Mouse (Mus musculus) forebrain, embryonic 14.5 days (tissue): ENCODE data around the gene Arl1. TPM values are rescaled to one million over a fixed set of nuclear protein-coding genes. Genes with fewer than 3 reads are reported as not detected.
"Not testable (repeated sequence)": the region's sequence is repeated elsewhere in the genome, so short reads cannot be mapped to it uniquely, and the experiment has no call there.

Experiments
- ATAC-seq: fragments of 200-750 bp; cut with Nextera tagmentation; 2 replicates; pipeline ENCODE4 v1.8.0; 2017; ENCODE audit warnings: mild to moderate bottlenecking, moderate library complexity
- DNase-seq: peaks from one replicate; pipeline ENCODE4 v3.0.0-alpha.2; 2015; ENCODE audit warnings: low spot score
- H3K27ac ChIP-seq: fragments of 300-500 bp; sonication (generic); 2 replicates; pipeline ENCODE4 v1.5.1; 2014; ENCODE audit warnings: low read depth, mild to moderate bottlenecking, control low read depth, low read length, moderate library complexity
- H3K27me3 ChIP-seq: fragments of 300-500 bp; sonication (generic); replicated peaks from 2 replicates; pipeline ENCODE4 v1.6.1; 2014; ENCODE audit warnings: low read length, control low read depth, mixed read lengths; ENCODE audit not compliant: control insufficient read depth, insufficient read depth
- H3K36me3 ChIP-seq: fragments of 300-500 bp; sonication (generic); 2 replicates; pipeline ENCODE4 v1.6.1; 2014; ENCODE audit warnings: low read length, control low read depth; ENCODE audit not compliant: control insufficient read depth, insufficient read depth
- H3K4me1 ChIP-seq: fragments of 300-500 bp; sonication (generic); 2 replicates; pipeline ENCODE4 v1.6.1; 2014; ENCODE audit warnings: antibody characterized with exemption, low read length, control low read depth; ENCODE audit not compliant: control insufficient read depth, insufficient read depth
- H3K4me2 ChIP-seq: fragments of 300-500 bp; sonication (generic); 2 replicates; pipeline ENCODE4 v1.6.1; 2014; ENCODE audit warnings: mild to moderate bottlenecking, control low read depth, low read length
- H3K4me3 ChIP-seq: fragments of 300-500 bp; sonication (generic); 2 replicates; pipeline ENCODE4 v1.5.1; 2014; ENCODE audit warnings: low read depth, low read length, control low read depth
- H3K9ac ChIP-seq: fragments of 300-500 bp; sonication (generic); 2 replicates; pipeline ENCODE4 v1.6.1; 2014; ENCODE audit warnings: mild to moderate bottlenecking, low read length, control low read depth, moderate library complexity
- H3K9me3 ChIP-seq: fragments of 300-500 bp; sonication (generic); replicated peaks from 2 replicates; pipeline ENCODE4 v1.6.1; 2016; ENCODE audit warnings: low read length, control low read depth, mixed read lengths; ENCODE audit not compliant: control insufficient read depth
- WGBS: fragments of 180-500 bp; shearing (Covaris S2); extraction: QIAGEN DNeasy Blood & Tissue Kit; methylation state at CpG from one replicate; pipeline ENCODE4 v1.1.7; 2014; 5-methylcytosine and 5-hydroxymethylcytosine counted together
- polyA plus RNA-seq: library from polyadenylated mRNA; unstranded; fragments of >200 nt; fragmentation: Nextera tagmentation; extraction: Ambion mirVana; gene quantifications from 2 replicates; pipeline ENCODE4 v1.2.1, GENCODE M21; 2014

Arl1 gene
- polyA plus RNA-seq, 1 experiment from 2014 or later = 155 TPM

DNA sequence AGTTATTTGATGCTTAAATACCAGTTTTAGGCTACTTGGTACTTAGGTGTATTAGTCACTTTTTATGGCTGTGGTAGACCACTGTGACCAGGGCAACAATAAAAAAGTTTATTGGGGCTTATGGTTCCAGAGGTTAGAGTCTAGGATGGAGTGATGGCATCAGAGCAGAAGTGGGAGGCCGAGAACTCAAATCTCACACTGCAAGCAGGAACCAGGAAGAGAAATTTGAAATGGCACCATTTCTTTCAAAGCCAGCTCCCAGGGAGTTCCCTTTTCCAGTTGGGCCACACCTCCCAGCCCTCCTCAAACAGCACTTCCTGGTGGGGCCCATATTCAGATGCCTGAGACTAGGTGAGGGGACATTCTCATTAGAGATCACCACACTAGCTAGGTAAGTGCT, 9.2 kb downstream of the Arl1 start:
- 98% methylated on average over 1 of the region's 1 CpGs for WGBS
- DNase-seq (no peak), ATAC-seq (no peak)
- H3K4me2 ChIP-seq = no peak overlapping the region
- no peak overlapping the region for H3K4me3 ChIP-seq
- peaks cover 53% of the 10 kb centered on the region for H3K36me3 ChIP-seq
- H3K27me3 ChIP-seq = no peaks in the 10 kb centered on the region
- no peaks in the 10 kb centered on the region for H3K9me3 ChIP-seq
- no peaks in the 10 kb centered on the region for H3K4me1 ChIP-seq
- H3K27ac ChIP-seq = no peak overlapping the region
- no peak overlapping the region for H3K9ac ChIP-seq

DNA sequence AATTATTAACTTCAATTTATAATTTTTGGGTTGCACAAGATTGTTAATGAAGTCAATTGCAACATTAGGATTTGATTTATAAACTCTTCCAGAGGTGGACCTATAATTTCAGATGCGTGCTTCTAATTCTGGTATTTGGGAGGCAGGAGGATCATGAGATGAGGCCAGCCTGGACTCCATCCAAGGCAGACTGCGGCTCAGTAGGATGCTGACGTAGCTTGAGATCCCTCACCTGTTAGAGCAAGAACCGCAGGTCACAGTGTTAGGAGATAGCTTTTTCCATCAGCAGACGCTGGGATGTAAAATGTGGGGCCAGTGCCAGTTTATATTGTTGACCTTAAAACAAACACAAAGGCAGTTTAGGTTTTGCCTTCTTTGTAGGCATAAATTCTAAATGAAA, 10.1 kb downstream of the Arl1 start:
- H3K4me2 ChIP-seq = no peak overlapping the region

DNA sequence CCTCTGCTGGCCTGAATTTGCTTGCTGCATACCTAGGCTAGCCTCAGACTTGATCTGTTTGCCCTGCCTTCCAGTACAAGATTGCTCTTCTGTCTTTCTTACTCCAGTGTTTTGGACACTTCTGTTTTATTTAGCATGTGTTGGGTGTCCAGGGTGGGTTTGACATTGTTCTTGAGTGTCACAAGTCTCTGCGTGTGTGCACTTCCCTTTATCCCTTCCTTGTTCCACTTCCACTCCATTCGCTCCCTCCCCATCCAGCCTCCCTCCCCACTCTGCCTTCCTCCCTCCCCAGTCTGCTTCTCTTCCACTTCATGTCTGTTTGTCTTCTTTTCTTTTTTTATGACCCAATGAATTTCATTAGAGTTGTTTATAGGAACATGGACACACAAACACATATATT, 10.8 kb downstream of the Arl1 start:
- ATAC-seq (no peak), DNase-seq (no peak)
- Histone ChIP-seq H3K4me1 (no peaks in the 10 kb centered on the region), H3K36me3 (peaks cover 63% of the 10 kb centered on the region), H3K4me2 (no peak overlapping the region), H3K27ac (no peak overlapping the region), H3K4me3 (no peak overlapping the region), H3K9me3 (no peaks in the 10 kb centered on the region), H3K9ac (no peak overlapping the region), H3K27me3 (no peaks in the 10 kb centered on the region)
- whole genome bisulfite sequencing = 96% methylated on average over 2 of the region's 2 CpGs

More for the DNA sequence above, 10.1 kb downstream of the Arl1 start:
- whole genome bisulfite sequencing = 89% methylated on average over 5 of the region's 5 CpGs
- no peaks in the 10 kb centered on the region for H3K4me1 ChIP-seq
- ATAC-seq (no peak), DNase-seq (no peak)
- no peaks in the 10 kb centered on the region for H3K27me3 ChIP-seq
- no peak overlapping the region for H3K4me3 ChIP-seq
- no peak overlapping the region for H3K9ac ChIP-seq
- no peaks in the 10 kb centered on the region for H3K9me3 ChIP-seq
- H3K36me3 ChIP-seq = peaks cover 61% of the 10 kb centered on the region
- H3K27ac ChIP-seq = no peak overlapping the region

DNA sequence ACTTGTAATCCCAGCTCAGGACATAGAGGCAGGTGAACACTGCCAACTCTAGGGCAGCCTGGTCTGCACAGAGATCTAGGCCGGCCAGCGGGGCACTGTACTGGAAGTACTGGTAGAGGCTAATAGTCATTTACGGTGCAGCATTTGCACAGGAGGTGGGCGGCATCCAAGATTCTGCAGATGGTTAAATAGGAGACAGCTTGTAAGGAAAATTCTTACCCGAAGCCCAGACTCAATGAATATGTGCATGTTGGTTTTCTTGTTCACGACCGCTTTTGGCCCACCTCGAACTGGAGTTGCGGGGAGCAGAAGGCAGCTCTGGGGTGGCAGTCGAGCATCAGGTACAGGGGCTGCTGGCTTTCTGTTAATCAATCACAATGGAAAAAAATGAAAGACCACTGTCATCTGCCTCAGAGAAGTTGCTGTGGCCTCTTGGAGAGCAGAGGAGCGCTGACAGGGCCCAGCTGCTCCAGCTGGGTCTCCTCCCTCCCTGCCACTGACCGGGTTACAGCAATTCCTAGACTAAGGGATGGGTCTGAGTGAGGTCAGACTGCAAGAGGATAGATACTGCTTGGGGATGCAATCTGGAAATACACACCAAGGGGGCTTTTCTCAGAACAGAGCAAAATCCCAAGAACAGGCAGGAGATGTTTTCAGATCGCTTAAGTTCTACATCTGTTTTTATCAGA, 31.0 kb downstream of the Arl1 start:
- Histone ChIP-seq H3K27ac (no peak overlapping the region), H3K4me3 (no peak overlapping the region), H3K27me3 (no peaks in the 10 kb centered on the region), H3K9me3 (no peaks in the 10 kb centered on the region), H3K36me3 (peaks cover 77% of the 10 kb centered on the region), H3K4me2 (no peak overlapping the region), H3K4me1 (no peaks in the 10 kb centered on the region), H3K9ac (no peak overlapping the region)
- ATAC-seq (no peak), DNase-seq (no peak)
- 95% methylated on average over 13 of the region's 13 CpGs for WGBS

DNA sequence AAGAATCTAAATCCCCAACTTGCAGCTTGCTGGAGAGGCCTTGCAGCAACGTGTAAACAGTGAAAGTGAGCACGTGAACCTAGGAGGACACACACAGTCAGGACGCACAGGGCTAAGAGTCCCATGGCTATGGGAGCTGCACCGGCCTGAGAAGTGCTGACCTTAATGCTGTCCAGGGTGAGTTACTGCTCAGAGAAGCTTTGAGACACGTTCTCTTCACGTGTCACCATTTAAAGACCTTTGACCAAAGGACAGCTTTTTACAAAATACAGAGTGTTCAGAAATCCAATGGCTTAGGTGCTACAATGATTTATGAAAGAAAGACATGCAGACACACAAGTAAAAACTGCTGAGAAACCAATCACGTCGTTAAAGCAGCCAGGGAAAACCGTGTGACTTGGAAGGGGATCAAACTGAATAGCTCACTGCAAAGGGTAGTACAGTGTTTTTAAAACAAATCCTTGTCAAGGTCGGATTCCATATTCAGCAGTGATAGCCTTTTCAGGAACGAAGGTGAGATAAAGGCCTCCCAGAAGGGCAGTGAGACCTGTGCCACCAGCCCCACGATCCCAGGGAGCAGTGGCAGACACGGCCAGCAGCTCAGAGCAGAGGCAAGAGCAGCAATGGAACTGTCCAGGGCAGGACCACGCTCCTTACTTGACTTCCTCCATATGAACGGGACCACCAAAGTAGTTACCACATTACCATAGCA, 34.9 kb downstream of the Arl1 start:
- Histone ChIP-seq H3K27me3 (no peaks in the 10 kb centered on the region), H3K36me3 (peaks cover 80% of the 10 kb centered on the region), H3K4me3 (no peak overlapping the region), H3K9me3 (no peaks in the 10 kb centered on the region), H3K4me1 (no peaks in the 10 kb centered on the region), H3K27ac (no peak overlapping the region), H3K4me2 (no peak overlapping the region), H3K9ac (no peak overlapping the region)
- no peak for ATAC-seq
- DNase-seq = no peak
- WGBS = 89% methylated on average over 15 of the region's 15 CpGs

DNA sequence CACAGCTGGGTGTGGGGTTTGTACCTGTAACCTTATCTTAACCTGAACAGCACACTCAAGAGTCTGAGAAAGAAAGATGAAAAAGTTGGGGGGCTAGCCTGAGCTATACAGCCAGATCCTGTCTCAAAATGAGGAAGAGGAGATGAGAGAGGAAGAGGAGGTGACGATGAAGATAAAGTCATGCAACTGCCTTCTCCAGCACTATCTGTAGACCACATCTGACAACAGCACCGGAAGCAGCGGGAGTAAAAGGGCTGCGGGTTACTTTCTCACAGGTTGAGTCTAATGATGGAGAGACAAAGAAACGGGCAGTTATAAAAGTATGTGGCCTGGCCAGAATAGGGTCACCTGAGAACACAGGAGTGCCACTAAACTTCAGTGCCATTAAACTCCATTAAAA, 38.3 kb downstream of the Arl1 start:
- 97% methylated on average over 5 of the region's 5 CpGs for WGBS

DNA sequence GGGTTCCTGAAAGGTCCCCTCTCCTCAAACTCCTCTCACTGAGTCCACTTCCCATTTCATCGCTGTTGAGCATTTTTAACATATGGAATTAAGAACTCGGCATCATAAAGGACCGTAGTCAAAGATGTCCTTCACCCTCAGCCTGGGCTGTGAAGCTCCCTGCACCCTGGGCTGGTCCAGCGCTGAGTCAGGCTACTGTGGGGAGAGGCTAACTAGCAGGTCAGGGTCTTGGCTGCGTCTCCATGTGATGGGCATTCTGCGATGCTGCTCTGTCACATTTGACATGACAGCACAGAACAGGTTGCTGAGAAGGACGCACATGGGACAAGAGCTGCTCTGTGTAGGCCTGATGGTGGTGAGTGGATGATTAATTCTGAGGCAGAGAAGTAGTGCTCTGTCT, 39.0 kb downstream of the Arl1 start:
- Histone ChIP-seq H3K4me3 (no peak overlapping the region), H3K4me2 (no peak overlapping the region), H3K27ac (no peak overlapping the region), H3K9me3 (no peaks in the 10 kb centered on the region), H3K27me3 (no peaks in the 10 kb centered on the region), H3K9ac (no peak overlapping the region), H3K4me1 (no peaks in the 10 kb centered on the region), H3K36me3 (peaks cover 77% of the 10 kb centered on the region)
- DNase-seq = no peak
- WGBS = 96% methylated on average over 7 of the region's 7 CpGs
- ATAC-seq = no peak

More for the DNA sequence above, 38.3 kb downstream of the Arl1 start:
- DNase-seq = no peak
- peaks cover 81% of the 10 kb centered on the region for H3K36me3 ChIP-seq
- H3K27ac ChIP-seq = no peak overlapping the region
- no peak for ATAC-seq
- H3K4me1 ChIP-seq = no peaks in the 10 kb centered on the region
- H3K9ac ChIP-seq = no peak overlapping the region
- H3K27me3 ChIP-seq = no peaks in the 10 kb centered on the region
- no peak overlapping the region for H3K4me2 ChIP-seq
- no peak overlapping the region for H3K4me3 ChIP-seq
- no peaks in the 10 kb centered on the region for H3K9me3 ChIP-seq

DNA sequence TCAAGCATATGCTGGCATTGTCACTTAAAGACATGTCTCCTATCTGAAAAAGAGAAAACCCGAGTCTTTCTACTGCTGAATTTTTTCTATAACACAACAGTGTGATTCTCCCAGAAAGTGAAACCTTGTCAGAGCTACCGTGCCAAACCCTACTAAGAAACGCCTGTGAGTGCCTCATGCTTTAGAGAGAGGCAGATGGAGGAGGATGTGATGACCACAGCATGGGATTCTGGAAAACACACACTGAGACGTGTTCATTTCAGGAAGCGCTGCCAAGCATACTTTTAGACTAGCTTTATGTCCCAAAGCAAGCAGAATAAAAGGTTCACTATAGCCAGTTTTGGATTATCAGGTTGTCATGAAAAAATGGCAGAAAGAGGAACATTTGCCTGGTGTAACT, 42.3 kb downstream of the Arl1 start:
- not testable (repeated sequence) for H3K4me2 ChIP-seq, H3K27ac ChIP-seq, H3K27me3 ChIP-seq, H3K4me1 ChIP-seq, ATAC-seq, H3K9ac ChIP-seq, DNase-seq, H3K4me3 ChIP-seq, H3K9me3 ChIP-seq
- 88% methylated on average over 5 of the region's 5 CpGs for WGBS
- H3K36me3 ChIP-seq = peaks cover 71% of the 10 kb centered on the region

DNA sequence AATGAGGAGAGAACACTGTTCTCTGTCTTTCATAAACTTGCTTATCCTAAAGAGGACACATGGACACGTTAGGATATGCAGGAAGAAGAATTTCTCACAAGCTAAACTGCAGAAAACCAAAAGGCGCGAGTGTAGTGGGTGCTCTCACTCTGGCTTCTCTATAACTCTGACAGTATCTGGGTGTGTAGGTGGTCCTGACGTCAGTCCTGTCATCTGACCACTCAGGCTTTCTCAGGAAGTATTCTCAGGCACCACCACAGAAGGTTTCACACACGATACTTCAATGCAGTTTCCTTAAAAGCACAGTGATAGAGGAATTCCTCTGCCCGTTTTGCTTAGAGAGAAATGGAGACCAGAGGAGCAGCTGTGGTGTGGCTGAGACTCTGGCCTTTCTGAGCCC, 45.5 kb downstream of the Arl1 start:
- ATAC-seq = no peak
- DNase-seq = no peak
- no peak overlapping the region for H3K27ac ChIP-seq
- 94% methylated on average over 6 of the region's 6 CpGs for WGBS
- no peaks in the 10 kb centered on the region for H3K9me3 ChIP-seq
- H3K9ac ChIP-seq = no peak overlapping the region
- H3K4me1 ChIP-seq = no peaks in the 10 kb centered on the region
- H3K36me3 ChIP-seq = peaks cover 48% of the 10 kb centered on the region
- H3K27me3 ChIP-seq = no peaks in the 10 kb centered on the region
- no peak overlapping the region for H3K4me3 ChIP-seq
- no peak overlapping the region for H3K4me2 ChIP-seq
